Comparison of ENCODE assay signal across 31 mouse cellular contexts in genomic region chr6:34641081-34641480, GRCm38 (mm10). TPM values are rescaled to one million over a fixed set of nuclear protein-coding genes. Genes with fewer than 3 reads are reported as not detected.
DNase-seq lines count a peak whose midpoint lies in the region; ATAC-seq and TF ChIP-seq lines count a peak whose summit lies in the region.
"Had no signal": no experiment of that assay in that cellular context is flagged by ENCODE, and none has a peak within 500 bp of the region (broad histone marks: within the 10 kb centered on the region; RNA-seq: fewer than 3 reads in every experiment).

No protein-coding gene starts in this region.

- no peak overlapping the region for H3K4me3 ChIP-seq in liver, embryonic 11.5 days (ENCODE audit: low read depth, low read length)
- H3K4me3 ChIP-seq in liver, embryonic 12.5 days: no peak overlapping the region
- no peak overlapping the region for H3K4me3 ChIP-seq in embryonic fibroblast, embryonic 13.5 days (ENCODE audit: insufficient read depth, low read length)
- no peak overlapping the region for H3K4me3 ChIP-seq in myocyte
- H3K4me3 ChIP-seq: embryonic facial prominence, embryonic 12.5 days; forebrain, embryonic 12.5 days; megakaryocyte, embryonic 14.5 days; midbrain, embryonic 13.5 days; neural tube, embryonic 15.5 days had no signal

- peaks cover 68% of the 10 kb centered on the region for H3K79me2 ChIP-seq in myocyte (ENCODE audit: control insufficient read depth, insufficient read depth)

- H3ac ChIP-seq in myocyte (ENCODE audit: control insufficient read depth, insufficient read length): no peak overlapping the region

- no peak overlapping the region for H3K27ac ChIP-seq in liver, embryonic 11.5 days (ENCODE audit: low read depth, low read length)
- no peak overlapping the region for H3K27ac ChIP-seq in liver, embryonic 12.5 days
- peak overlapping the region; percentile 95 for H3K27ac ChIP-seq in embryonic fibroblast, embryonic 13.5 days (ENCODE audit: insufficient read depth, low read length)
- H3K27ac ChIP-seq: forebrain, embryonic 12.5 days; hindbrain, embryonic 14.5 days; liver, embryonic 14.5 days; midbrain, embryonic 13.5 days; neural tube, embryonic 15.5 days had no signal

- H3K36me3 ChIP-seq in liver, embryonic 11.5 days (ENCODE audit: control insufficient read depth, insufficient read depth, low read length): no peaks in the 10 kb centered on the region
- no peaks in the 10 kb centered on the region for H3K36me3 ChIP-seq in liver, embryonic 12.5 days
- no peaks in the 10 kb centered on the region for H3K36me3 ChIP-seq in myocyte (ENCODE audit: control insufficient read depth, insufficient read depth)
- H3K36me3 ChIP-seq: embryonic facial prominence, embryonic 12.5 days; forebrain, embryonic 12.5 days; midbrain, embryonic 13.5 days; neural tube, embryonic 15.5 days had no signal

- no peak for TF ChIP-seq POLR2A in embryonic fibroblast, embryonic 13.5 days (IDR thresholded peaks at IDR 0.05; ENCODE audit: low read depth, low read length)
- TF ChIP-seq POLR2A in myocyte (IDR thresholded peaks at IDR 0.05; ENCODE audit: insufficient read length, low read depth): no peak

- no peak for ATAC-seq in liver, embryonic 11.5 days (replicated peaks; ENCODE audit: low FRiP score)
- no peak for ATAC-seq in liver, embryonic 12.5 days
- ATAC-seq: forebrain, postnatal 0 days; inflammation-experienced regulatory T-cells, adult 6 months; midbrain, embryonic 13.5 days had no signal

- no peak for TF ChIP-seq CTCF in embryonic fibroblast, embryonic 13.5 days (IDR thresholded peaks at IDR 0.05; ENCODE audit: borderline replicate concordance, insufficient read depth, low read length)

- H3K9me3 ChIP-seq in liver, embryonic 11.5 days (ENCODE audit: control insufficient read depth, low read length): no peaks in the 10 kb centered on the region
- no peaks in the 10 kb centered on the region for H3K9me3 ChIP-seq in liver, embryonic 12.5 days (replicated peaks)
- H3K9me3 ChIP-seq: embryonic facial prominence, embryonic 12.5 days; forebrain, embryonic 12.5 days; megakaryocyte, embryonic 14.5 days; midbrain, embryonic 13.5 days; neural tube, embryonic 15.5 days had no signal

- DNase-seq in liver, embryonic 11.5 days (ENCODE audit: low spot score): peak; percentile 8
- DNase-seq in NIH3T3 (ENCODE audit: low read depth): peak; percentile 54
- DNase-seq in cerebellum, adult 11-12 months: no peak
- no peak for DNase-seq in layer of hippocampus, postnatal 25 days (ENCODE audit: extremely low spot score in 1 of 2, low spot score in 1 of 2)
- DNase-seq: adrenal gland, postnatal 10 days; cerebellum, adult 9-10 months; cerebellum, postnatal 36 days; forebrain, postnatal 0 days; gastrocnemius, postnatal 25 days; heart, adult 11 months; kidney, postnatal 14 days; layer of hippocampus, postnatal 36 days; left cerebral cortex, postnatal 4 days; lung, postnatal 4 days; retina, postnatal 1 day; right cerebral cortex, postnatal 14 days; thymus, adult 2 months; thymus, postnatal 36 days had no signal

- no peak overlapping the region for H3K9ac ChIP-seq in liver, embryonic 11.5 days (ENCODE audit: low read depth, low read length)
- no peak overlapping the region for H3K9ac ChIP-seq in liver, embryonic 12.5 days
- H3K9ac ChIP-seq: embryonic facial prominence, embryonic 12.5 days; forebrain, embryonic 12.5 days; forebrain, postnatal 0 days; hindbrain, embryonic 14.5 days; liver, embryonic 14.5 days; midbrain, embryonic 13.5 days; neural tube, embryonic 15.5 days had no signal

- no peaks in the 10 kb centered on the region for H3K27me3 ChIP-seq in liver, embryonic 11.5 days (replicated peaks; ENCODE audit: control insufficient read depth, insufficient read depth, low read length)
- no peaks in the 10 kb centered on the region for H3K27me3 ChIP-seq in liver, embryonic 12.5 days (replicated peaks)
- H3K27me3 ChIP-seq in myocyte (ENCODE audit: control insufficient read depth, insufficient read depth, insufficient read length): no peaks in the 10 kb centered on the region
- H3K27me3 ChIP-seq: CH12.LX; embryonic facial prominence, embryonic 12.5 days; forebrain, embryonic 12.5 days; midbrain, embryonic 13.5 days; neural tube, embryonic 15.5 days had no signal

- no peak overlapping the region for H3K4me2 ChIP-seq in liver, embryonic 11.5 days
- no peak overlapping the region for H3K4me2 ChIP-seq in liver, embryonic 12.5 days
- peak overlapping the region; percentile 47 for H3K4me2 ChIP-seq in myocyte (ENCODE audit: low read depth)
- H3K4me2 ChIP-seq: embryonic facial prominence, embryonic 12.5 days; forebrain, embryonic 12.5 days; heart, embryonic 11.5 days; hindbrain, embryonic 14.5 days; midbrain, embryonic 13.5 days; neural tube, embryonic 15.5 days had no signal

- H3K4me1 ChIP-seq in liver, embryonic 11.5 days (replicated peaks; ENCODE audit: control insufficient read depth, insufficient read depth, low read length): no peaks in the 10 kb centered on the region
- peaks cover 6% of the 10 kb centered on the region; the same call in 1 of the 2 replicates for H3K4me1 ChIP-seq in liver, embryonic 12.5 days
- peaks cover 43% of the 10 kb centered on the region for H3K4me1 ChIP-seq in embryonic fibroblast, embryonic 13.5 days (ENCODE audit: control insufficient read depth, insufficient read depth, low read length)
- H3K4me1 ChIP-seq: neural tube, embryonic 15.5 days had no signal

TF ChIP-seq in myocyte, 11 proteins besides CTCF, POLR2A, EP300 and RAD21:
- TF ChIP-seq CEBPB (IDR thresholded peaks at IDR 0.05; ENCODE audit: insufficient read depth, poor library complexity, severe bottlenecking): peak; percentile 47; the same call in 1 of the 2 replicates
- TF ChIP-seq USF1 (IDR thresholded peaks at IDR 0.05; ENCODE audit: low read depth): no peak

RNA-seq across cellular contexts. Expression of gene Cald1, which starts 42.8 kb away (rescaled TPM):
- 120 and 134 TPM in 2 replicates for polyA plus RNA-seq in liver, embryonic 11.5 days (2014; fragmentation: Nextera tagmentation; extraction: Ambion mirVana)
- polyA plus RNA-seq in liver, embryonic 12.5 days (2016; fragmentation: Nextera tagmentation; extraction: Ambion mirVana): 76.2 and 80.2 TPM in 2 replicates
- 1,420 and 1,765 TPM in 2 replicates for polyA plus RNA-seq in embryonic fibroblast, embryonic 13.5 days (2011; ENCODE audit: insufficient read length, low read depth, missing spikeins)
- polyA plus RNA-seq in myocyte (2012; fragmentation: generic; extraction: Trizol): 88.1 TPM
- 10 to 100 TPM; 25.4 to 34.4 TPM for total RNA-seq in layer of hippocampus, postnatal 25 days (2021)

Comparison
In these comparisons a context has a peak if more than half of its experiments do, and no peak if none do; other contexts are left out.
1. DNase-seq: peak in liver, embryonic 11.5 days (single experiment) and NIH3T3 (single experiment); none in cerebellum, adult 11-12 months (single experiment) and layer of hippocampus, postnatal 25 days (0 of 2).
2. RNA of gene Cald1, which starts 42.8 kb away (polyA plus RNA-seq): 1,420 to 1,765 TPM in embryonic fibroblast, embryonic 13.5 days; 120 to 134 TPM in liver, embryonic 11.5 days, 88.1 TPM in myocyte (single experiment) and 76.2 to 80.2 TPM in liver, embryonic 12.5 days; every median in the first group is over 10 times any median in the second.